Mouse (Mus musculus) kidney, adult 18-20 months (tissue): ENCODE measurements at regions not wholly inside any gene's neighbourhood (a gene's known extent, or its start where the extent isn't known, plus 50 kb on each side); places are given as distances from the start of the nearest gene placed in this dataset.

Experiments used
- DNase-seq: peaks from one replicate; pipeline ENCODE4 v3.0.0; 2021

DNA sequence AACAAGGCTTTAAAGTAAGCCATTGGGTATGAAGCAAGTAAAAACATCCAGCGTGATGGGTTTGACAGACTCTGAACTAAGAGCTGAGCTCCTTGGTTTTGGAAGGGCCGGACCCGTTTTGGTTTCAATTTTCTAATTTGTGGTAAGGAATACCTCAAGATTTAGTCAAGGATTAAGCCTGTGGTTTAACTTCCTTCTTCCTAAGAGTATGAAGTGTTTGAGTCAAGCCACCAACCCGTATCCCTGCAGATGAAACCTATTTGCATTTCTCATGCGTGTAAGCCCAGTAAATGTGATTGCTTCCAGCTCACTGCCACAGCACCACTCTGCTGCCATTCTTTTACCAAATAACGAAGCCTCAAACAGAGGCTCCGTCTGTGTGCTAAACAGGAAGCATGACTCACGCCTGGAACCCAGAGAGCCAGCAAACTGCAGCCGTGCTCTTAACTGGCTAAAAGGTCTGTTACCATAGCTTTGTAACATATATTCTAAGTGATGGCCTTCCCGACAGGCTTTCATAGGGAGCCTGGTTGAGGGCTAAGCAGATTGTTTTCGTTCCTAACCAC lies 149.7 kb downstream of the Etv1 start:
- no peak for DNase-seq

DNA sequence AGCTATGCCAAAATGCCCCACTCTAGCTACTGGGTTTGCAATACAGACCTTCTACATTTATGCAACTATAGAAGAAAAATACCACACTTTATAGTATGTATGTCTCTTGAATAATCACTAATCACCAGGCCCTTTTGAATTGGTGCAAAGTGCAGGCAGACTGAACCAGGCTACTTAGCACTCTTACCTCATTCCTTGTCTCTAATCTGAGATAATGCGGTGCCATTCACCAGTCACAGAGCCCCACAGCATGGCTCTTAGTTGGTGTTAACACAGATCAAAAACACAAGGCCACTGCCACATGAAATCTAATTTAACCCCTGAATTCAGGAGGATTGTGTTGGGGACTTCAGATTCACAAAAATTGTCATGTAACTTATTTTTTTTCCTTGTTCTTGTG lies 150.5 kb downstream of the Etv1 start:
- no peak for DNase-seq

DNA sequence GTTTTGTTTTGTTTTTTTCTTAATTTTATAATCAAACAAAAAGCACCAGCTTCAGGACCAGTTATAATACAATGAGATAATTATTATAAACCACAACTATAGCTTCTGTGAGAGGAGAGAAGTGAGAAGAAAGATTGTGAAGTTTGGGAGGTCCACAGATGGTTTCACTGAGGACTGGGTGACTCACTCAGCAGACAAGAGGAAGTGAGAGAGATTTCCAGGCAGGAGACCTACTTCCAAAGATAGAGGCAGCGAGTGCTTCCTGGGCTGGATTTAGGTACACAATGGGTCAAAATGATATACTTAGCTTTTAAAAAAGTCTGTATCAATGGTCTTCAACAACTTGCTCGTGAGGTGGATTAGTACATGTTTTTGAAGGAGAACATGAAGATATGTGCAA lies 152.6 kb downstream of the Etv1 start:
- no peak for DNase-seq

DNA sequence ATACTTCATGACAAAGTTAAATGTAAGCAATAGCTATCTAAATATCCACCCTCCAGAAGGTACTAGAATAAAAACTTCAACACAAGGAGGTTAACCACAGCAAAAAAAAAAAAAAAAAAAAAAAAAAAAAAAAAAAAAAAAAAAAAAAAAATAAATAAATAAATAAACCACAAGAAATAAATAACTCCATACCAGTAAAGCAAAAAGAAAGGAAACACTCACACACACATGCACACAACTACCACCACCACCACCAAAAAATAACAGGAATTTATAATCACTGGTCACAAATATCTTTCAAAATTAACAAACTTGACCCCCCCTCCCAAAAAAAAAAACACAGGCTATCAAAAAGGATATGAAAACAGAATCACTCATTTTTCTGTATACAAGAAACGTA lies 180.4 kb downstream of the Etv1 start:
- DNase-seq, result no peak

GRCm38 (mm10) chr12:38962302-38962701 lies 183.1 kb downstream of the Etv1 start:
- no peak for DNase-seq

DNA sequence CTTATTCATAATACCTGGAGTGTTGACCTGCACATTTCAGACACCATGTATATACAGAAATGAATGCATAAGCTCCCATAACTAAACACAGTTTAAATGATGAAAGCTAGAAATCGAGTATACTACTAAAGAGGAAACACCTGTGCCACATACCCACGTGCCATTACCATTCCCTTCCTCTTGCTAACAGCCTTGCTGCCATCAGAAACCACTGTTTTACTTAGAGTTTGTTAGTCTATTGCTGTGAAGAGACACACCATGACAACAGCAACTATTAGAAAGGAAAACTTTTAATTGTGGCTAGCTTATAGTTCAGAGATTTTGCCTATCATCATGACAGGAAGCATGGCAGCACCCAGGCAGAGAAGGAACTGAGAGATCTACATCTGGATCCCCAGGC lies 191.2 kb downstream of the Etv1 start:
- no peak for DNase-seq

- no peak for DNase-seq
Observed at GRCm38 (mm10) chr12:38972205-38972604, 193.0 kb downstream of the Etv1 start.

DNA sequence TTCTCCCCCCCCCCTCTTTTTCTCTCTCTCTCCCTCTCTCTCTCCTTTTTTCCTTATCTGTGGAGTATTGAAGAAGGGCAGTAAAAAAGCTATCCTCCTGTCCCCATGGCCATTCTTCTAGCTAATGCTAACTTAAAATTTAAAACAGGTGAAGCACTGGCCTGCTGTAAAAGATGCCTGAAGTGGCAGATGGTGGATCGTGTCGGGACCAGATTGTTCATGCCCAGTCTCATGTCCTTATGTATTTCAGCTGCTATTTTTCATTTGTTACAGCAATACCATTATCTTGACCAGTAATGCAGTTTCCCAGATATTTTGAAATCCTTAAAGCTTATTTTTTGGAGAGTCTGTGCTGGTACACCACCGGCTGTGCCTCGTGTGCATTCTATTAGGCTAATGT lies 196.3 kb downstream of the Etv1 start:
- DNase-seq, result no peak

DNA sequence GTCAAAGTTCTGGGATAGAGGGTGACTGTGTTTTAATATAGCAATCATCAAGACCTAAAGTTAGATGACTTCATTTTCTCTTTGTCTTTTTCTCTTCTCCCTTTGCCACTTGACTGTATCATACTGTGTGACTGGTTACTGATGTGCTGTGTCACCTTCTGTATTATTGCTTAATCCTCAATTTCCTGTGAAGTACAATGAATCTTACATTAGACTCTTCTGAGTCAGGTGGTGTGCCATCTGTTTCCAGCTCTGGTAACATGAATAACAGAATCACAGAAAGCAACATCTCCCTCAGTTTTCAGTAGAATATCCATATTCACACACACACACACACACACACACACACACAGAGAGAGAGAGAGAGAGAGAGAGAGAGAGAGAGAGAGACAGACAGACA lies 203.2 kb downstream of the Etv1 start:
- DNase-seq, result no peak

DNA sequence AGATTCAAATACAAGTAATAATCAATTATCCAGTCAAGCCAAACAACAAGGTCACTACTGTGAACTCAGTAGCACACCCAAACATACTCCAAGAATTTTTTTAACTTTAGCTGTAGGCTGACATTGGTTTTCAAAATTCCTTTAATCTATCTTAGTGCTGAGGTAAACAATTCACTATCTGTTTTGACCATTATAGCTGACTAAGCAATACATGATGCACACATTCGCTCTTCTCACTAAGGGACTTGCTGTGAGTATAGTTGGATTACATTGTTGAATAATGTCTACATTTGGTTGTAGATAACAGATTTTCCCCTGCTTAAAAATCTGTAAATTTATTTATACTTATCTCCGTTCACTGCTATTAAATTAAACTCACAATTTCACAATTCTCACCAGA lies 206.7 kb downstream of the Etv1 start:
- no peak for DNase-seq

- DNase-seq, result no peak
Observed at GRCm38 (mm10) chr12:38986346-38986745, 207.2 kb downstream of the Etv1 start.

- DNase-seq, result no peak
Observed at GRCm38 (mm10) chr12:38987277-38987676, 208.1 kb downstream of the Etv1 start.

DNA sequence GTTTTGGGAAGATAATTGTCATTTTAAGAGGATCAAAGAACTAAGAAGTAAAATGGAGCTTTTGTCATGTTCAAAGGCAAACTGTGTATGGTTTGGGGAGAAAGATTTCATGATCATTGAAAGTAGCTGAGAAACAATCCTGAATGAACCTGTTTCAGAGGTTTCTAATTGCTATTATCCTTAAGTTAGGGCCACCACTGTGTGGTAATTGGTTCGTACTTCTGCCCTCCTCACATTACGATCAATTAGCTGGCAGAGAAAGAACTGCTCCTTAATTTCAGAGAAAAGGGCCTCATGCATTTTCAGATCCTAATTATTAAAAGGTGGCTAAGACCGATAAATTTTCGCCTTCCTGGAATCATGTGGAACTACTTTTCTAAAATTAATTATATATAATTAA lies 208.6 kb downstream of the Etv1 start:
- DNase-seq, result no peak

- no peak for DNase-seq
Observed at GRCm38 (mm10) chr12:39027179-39027578, 248.0 kb downstream of the Etv1 start.

DNA sequence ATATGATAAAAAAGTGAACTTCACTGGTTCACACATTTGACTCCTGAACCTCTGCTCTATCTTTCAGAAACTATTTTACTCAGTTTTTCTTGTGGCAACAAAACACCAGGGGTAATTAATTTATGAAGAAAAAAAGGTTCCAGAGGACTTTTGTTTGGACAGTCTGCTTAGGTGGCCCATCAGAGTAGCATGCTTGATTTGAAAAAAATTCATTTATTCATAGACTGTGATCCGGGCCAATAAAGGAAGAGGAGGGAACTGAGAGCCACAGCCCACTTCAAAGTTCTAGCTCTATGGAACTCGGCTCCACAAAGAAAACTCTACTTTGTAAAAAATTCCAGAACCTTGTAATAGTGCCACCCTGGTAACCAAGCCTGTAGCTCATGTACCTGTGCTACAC lies 248.8 kb downstream of the Etv1 start:
- DNase-seq, result no peak

DNA sequence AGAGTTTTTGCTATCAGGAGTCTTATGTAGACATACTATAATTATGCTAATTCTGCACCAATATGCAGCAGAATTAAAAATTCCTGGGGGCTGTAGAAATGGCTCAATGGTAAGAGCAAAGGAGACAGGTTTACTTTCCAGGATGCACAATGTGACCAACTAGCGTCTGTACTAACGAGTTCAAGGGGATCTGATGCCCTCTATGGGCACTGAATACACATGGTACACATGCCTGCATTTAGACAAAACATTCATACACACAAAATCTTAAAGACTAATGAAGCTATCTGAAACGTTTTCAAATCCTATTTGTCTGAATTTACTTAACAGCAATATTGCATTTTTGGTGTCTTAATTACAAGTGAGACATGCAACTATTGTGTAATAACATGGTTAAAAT lies 254.8 kb downstream of the Etv1 start:
- DNase-seq, result no peak

DNA sequence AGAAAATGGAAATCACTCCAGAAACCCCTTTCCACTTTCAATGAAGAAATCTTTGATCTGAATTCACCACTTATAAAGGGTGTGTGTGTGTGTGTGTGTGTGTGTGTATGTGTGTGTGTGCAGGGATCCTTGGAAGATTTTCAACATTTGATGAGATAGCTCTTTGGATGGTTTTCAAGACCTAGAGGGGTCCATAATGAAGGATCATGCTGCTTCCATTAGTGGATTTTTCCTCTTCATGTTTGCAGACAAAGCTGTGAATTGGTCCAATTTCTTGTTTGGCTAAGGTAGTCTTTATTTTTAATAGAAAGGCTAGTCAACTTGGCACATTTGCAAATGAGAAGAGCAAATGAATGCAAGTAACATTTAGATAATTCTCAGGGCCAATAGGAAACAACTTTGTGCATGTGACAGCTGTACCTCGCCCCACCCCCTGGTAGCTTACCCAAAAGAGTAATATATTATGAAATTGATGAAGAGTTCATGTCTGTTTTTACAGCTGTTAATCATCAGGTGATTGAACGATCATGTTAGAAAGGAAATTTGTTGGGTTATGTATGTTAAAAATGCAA lies 257.4 kb downstream of the Etv1 start:
- DNase-seq, result no peak

DNA sequence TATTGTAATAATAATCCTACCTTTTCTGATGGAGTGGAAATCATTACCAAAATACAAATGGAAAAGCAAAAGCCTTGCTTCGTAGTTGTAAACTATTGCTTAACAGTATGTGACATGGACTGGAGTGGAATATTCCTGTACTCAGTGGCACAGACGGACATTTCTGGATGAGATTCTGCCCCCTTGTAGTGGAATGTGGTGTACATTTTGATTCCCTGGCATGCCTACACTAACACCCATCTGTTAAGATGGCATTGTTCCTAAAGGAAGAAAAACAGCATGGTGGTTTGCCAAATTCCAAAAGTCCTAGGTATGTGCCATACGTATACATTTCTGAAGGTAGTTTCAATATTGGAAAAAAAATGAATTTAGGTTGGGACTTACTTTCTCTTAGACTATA lies 258.9 kb downstream of the Etv1 start:
- DNase-seq, result no peak

- no peak for DNase-seq
Observed at GRCm38 (mm10) chr12:39038656-39039055, 259.5 kb downstream of the Etv1 start.

- DNase-seq, result no peak
Observed at GRCm38 (mm10) chr12:39047126-39047525, 267.9 kb downstream of the Etv1 start.

DNA sequence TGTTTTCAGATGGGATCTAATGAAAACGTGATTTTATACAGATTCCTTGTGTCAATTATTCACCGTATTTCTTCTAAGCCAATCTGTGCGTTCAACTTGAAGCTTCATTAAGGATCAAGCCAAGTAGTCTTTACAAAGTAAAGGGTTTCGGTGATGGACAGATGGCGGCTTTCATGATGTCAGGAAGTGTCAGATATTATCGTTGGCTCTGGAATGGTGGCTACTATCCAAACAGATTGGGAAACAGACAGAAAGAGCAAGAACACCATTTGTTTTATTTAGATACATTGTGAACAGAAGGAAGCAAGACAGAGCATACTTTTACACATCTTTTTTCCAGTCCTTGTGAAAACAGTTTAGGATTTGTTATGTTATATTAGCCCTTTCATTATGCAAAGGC lies 269.3 kb downstream of the Etv1 start:
- DNase-seq, result no peak

- DNase-seq, result no peak
Observed at GRCm38 (mm10) chr12:39048958-39049357, 269.8 kb downstream of the Etv1 start.

- no peak for DNase-seq
Observed at GRCm38 (mm10) chr12:39070331-39071045, 291.3 kb downstream of the Etv1 start.

DNA sequence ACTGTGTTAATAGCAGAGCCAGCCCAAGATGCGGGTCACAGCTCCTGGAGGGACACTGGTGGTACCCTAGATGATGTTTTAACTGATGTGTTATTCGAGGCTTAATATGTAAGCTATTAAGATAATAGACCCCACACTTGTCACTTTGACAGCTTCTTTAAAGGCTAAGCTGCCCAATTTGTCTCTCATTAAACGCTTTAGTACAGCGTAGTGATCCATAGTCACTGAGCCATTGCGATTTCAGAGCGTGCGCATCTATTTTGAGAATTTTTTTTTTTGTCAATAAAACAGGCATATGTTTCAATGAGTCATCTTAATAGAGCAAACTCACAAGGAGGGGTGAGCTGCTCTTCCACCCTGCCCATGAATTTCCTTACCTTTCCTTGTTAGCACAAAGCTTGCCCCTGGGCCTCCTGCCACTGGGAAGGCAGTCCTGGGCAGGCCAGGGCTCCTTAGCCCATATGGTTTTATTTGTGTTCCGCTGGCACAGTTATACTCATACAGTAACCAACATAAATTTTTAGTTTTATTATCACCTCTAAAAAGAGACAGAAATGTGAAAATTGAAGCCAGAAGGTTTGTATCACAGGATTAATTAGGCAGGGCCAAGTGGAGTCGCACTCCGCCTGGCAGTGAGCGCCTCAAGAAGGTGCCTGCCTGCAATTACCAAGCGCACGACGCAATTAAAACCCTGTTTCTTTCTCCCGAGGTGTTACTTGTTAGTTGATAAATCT lies 294.3 kb downstream of the Etv1 start:
- no peak for DNase-seq
